Mouse (Mus musculus): ENCODE measurements around the gene Prrc2b. TPM values are rescaled to one million over a fixed set of nuclear protein-coding genes. Genes with fewer than 3 reads are reported as not detected.
A peak's percentile ranks its signal among the peaks of the same experiment; 100 is the strongest.

Prrc2b gene
- polyA plus RNA-seq, 1 experiment = 5.5 TPM

DNA sequence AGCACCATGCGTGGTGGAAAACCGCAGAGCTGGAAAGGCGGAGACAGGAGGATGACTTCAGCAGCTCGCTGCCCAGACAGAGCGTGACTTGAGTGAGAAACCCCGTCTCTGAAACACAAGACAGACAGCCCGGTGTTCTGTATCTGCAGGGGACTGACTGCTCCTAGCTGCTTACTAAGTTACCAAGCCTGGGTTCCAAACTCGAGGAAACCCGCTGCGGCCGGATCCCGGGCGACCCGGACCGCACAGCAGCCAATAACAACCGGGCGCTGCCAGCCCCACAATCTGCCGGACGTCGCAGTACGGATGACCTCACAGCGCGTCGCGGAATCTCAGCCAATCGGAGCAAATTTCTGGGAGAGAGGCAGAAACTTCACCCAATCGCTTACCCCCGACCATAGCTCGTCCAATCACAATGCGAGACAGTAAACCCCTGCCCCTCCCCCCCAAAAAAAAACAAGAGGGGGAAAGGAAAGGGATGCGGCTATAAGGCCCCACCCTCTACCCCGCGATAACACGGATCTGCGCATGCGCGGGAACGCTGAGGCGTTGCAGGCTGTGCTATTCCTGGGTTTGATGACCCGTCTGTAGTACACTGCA lies 13.1 kb upstream of the Prrc2b start:
- Histone ChIP-seq H3K36me3 (ENCODE audit: control insufficient read depth, insufficient read depth, low read length) (no peaks in the 10 kb centered on the region), H3K4me1 (ENCODE audit: control insufficient read depth, insufficient read depth, low read length) (no peaks in the 10 kb centered on the region; the same call in 1 of the 2 replicates), H3K27ac (ENCODE audit: control insufficient read depth, insufficient read depth, low read depth, low read length) (peak overlapping the region; percentile 84), H3K27me3 (ENCODE audit: control insufficient read depth, insufficient read depth, low read length) (no peaks in the 10 kb centered on the region), H3K4me3 (ENCODE audit: control insufficient read depth, low read depth, low read length) (peak overlapping the region; percentile 96)
- TF ChIP-seq POLR2A (IDR thresholded peaks at IDR 0.05; ENCODE audit: control insufficient read depth, low read depth, low read length) (peak; percentile 96), CTCF (IDR thresholded peaks at IDR 0.05; ENCODE audit: control insufficient read depth, insufficient read depth, insufficient replicate concordance, low read depth, low read length) (no peak)

DNA sequence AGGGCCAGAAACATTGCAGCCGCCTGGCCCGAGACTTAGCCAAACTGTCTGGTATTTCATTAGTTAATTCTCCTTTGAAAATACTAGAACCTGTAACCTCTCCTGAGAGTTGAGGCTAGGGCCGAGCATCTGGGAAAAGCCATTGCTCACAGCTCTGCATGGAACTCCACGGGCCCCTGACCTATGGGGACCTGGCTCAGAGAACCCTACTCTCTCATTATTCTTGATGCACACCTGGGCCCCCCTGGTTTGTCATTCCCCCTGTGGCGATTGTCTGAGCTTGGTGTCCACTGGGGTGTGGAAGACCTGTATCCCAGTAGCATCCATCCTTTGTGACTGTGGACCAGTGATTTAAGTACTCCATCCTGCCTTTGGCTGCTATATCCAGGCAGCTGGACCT lies 11.5 kb upstream of the Prrc2b start:
- H3K4me1 ChIP-seq (ENCODE audit: control insufficient read depth, insufficient read depth, low read length) = no peaks in the 10 kb centered on the region
- H3K27ac ChIP-seq (ENCODE audit: control insufficient read depth, insufficient read depth, low read depth, low read length) = no peak overlapping the region
- H3K36me3 ChIP-seq (ENCODE audit: control insufficient read depth, insufficient read depth, low read length) = no peaks in the 10 kb centered on the region
- no peak for TF ChIP-seq POLR2A (IDR thresholded peaks at IDR 0.05; ENCODE audit: control insufficient read depth, low read depth, low read length)
- TF ChIP-seq CTCF (IDR thresholded peaks at IDR 0.05; ENCODE audit: control insufficient read depth, insufficient read depth, insufficient replicate concordance, low read depth, low read length) = no peak
- H3K27me3 ChIP-seq (ENCODE audit: control insufficient read depth, insufficient read depth, low read length) = no peaks in the 10 kb centered on the region
- no peak overlapping the region for H3K4me3 ChIP-seq (ENCODE audit: control insufficient read depth, low read depth, low read length)

DNA sequence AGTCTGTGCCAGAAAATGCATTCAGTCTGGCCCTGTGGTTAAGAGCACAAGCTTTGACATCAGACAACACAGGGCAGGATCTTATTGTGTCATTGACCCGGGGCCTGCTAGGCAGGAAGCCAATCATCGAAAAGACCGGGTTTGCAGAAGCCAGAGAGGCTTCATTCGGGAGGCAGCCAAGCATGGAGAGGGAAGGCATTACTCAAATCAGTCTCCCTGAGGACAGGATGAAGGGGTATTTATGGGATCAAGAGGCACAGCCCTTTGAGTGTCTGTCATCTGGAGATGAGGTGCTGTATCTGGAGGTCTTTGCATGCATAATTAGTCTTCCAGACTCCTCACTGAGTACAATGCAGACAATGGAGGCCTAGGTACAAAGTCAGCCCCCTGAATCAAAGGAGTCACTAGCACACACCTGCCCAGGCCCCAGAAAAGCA lies 10.4 kb upstream of the Prrc2b start:
- Histone ChIP-seq H3K4me1 (ENCODE audit: control insufficient read depth, insufficient read depth, low read length) (no peaks in the 10 kb centered on the region), H3K36me3 (ENCODE audit: control insufficient read depth, insufficient read depth, low read length) (no peaks in the 10 kb centered on the region), H3K27ac (ENCODE audit: control insufficient read depth, insufficient read depth, low read depth, low read length) (no peak overlapping the region), H3K27me3 (ENCODE audit: control insufficient read depth, insufficient read depth, low read length) (no peaks in the 10 kb centered on the region), H3K4me3 (ENCODE audit: control insufficient read depth, low read depth, low read length) (no peak overlapping the region)
- TF ChIP-seq CTCF (IDR thresholded peaks at IDR 0.05; ENCODE audit: control insufficient read depth, insufficient read depth, insufficient replicate concordance, low read depth, low read length) = no peak
- no peak for TF ChIP-seq POLR2A (IDR thresholded peaks at IDR 0.05; ENCODE audit: control insufficient read depth, low read depth, low read length)

DNA sequence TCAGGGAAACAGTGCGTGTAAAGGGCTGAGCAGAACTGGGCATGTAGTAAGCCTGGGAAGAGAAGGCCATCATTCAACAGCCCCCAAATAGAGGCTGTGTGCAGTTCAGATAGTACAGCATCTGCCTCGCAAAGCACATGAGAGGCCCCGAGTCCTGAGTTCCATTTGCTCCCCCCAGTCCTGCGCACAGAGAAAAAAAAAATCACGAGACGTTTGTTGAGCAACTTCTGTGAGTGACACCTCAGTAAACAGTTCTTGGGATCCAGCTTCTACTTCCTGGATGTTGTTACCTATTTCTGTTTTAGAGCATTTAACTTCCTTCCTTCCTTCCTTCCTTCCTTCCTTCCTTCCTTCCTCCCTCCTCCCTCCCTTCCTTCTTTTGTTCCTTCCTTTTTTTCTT lies 9.3 kb upstream of the Prrc2b start:
- Histone ChIP-seq H3K36me3 (ENCODE audit: control insufficient read depth, insufficient read depth, low read length) (no peaks in the 10 kb centered on the region), H3K27me3 (ENCODE audit: control insufficient read depth, insufficient read depth, low read length) (no peaks in the 10 kb centered on the region), H3K4me3 (ENCODE audit: control insufficient read depth, low read depth, low read length) (no peak overlapping the region), H3K4me1 (ENCODE audit: control insufficient read depth, insufficient read depth, low read length) (no peaks in the 10 kb centered on the region), H3K27ac (ENCODE audit: control insufficient read depth, insufficient read depth, low read depth, low read length) (no peak overlapping the region)
- TF ChIP-seq CTCF (IDR thresholded peaks at IDR 0.05; ENCODE audit: control insufficient read depth, insufficient read depth, insufficient replicate concordance, low read depth, low read length) = no peak
- no peak for TF ChIP-seq POLR2A (IDR thresholded peaks at IDR 0.05; ENCODE audit: control insufficient read depth, low read depth, low read length)

DNA sequence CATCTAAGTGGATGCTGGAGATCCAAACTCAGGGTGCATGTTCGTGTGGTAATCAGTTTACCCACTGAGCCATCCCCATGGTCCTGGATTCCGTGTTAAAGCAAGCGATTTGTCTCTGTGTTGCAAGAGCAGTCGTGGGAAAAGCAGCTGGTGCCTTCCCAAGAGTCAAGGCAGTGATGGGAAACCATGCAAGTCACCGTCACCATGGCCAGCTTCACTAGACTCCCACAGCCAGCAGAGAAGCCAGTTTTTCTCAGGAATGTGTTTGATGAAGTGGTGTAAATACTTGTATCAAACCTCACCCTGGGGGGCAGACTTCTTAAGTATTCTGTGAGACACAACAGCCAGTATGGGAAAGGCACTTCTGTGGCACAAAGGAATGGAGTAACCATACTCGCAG lies 8.5 kb upstream of the Prrc2b start:
- Histone ChIP-seq H3K4me3 (ENCODE audit: control insufficient read depth, low read depth, low read length) (no peak overlapping the region), H3K36me3 (ENCODE audit: control insufficient read depth, insufficient read depth, low read length) (no peaks in the 10 kb centered on the region), H3K27me3 (ENCODE audit: control insufficient read depth, insufficient read depth, low read length) (no peaks in the 10 kb centered on the region), H3K4me1 (ENCODE audit: control insufficient read depth, insufficient read depth, low read length) (no peaks in the 10 kb centered on the region), H3K27ac (ENCODE audit: control insufficient read depth, insufficient read depth, low read depth, low read length) (no peak overlapping the region)
- no peak for TF ChIP-seq CTCF (IDR thresholded peaks at IDR 0.05; ENCODE audit: control insufficient read depth, insufficient read depth, insufficient replicate concordance, low read depth, low read length)
- no peak for TF ChIP-seq POLR2A (IDR thresholded peaks at IDR 0.05; ENCODE audit: control insufficient read depth, low read depth, low read length)

DNA sequence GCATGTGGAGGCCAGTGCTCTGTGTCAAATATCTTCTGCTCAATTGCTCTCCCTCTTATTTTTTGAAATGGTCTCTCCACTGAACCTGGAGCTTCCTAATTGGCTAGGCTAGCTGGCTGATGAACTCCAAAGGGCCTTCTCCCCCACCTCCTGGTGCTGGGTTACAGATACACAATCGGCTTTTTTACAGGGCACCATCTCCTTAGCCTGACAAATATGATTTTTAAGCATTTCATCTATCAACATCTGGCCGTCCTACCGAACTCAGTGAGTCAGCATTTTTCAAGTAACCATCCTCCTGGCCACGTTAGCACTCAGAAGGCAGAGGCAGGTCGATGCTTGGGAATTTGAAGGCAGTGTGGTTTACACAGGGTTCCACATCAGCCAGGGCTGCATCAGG lies 6.2 kb upstream of the Prrc2b start:
- Histone ChIP-seq H3K4me3 (ENCODE audit: control insufficient read depth, low read depth, low read length) (no peak overlapping the region), H3K27ac (ENCODE audit: control insufficient read depth, insufficient read depth, low read depth, low read length) (no peak overlapping the region), H3K4me1 (ENCODE audit: control insufficient read depth, insufficient read depth, low read length) (no peaks in the 10 kb centered on the region), H3K27me3 (ENCODE audit: control insufficient read depth, insufficient read depth, low read length) (no peaks in the 10 kb centered on the region), H3K36me3 (ENCODE audit: control insufficient read depth, insufficient read depth, low read length) (no peaks in the 10 kb centered on the region)
- no peak for TF ChIP-seq CTCF (IDR thresholded peaks at IDR 0.05; ENCODE audit: control insufficient read depth, insufficient read depth, insufficient replicate concordance, low read depth, low read length)
- no peak for TF ChIP-seq POLR2A (IDR thresholded peaks at IDR 0.05; ENCODE audit: control insufficient read depth, low read depth, low read length)

DNA sequence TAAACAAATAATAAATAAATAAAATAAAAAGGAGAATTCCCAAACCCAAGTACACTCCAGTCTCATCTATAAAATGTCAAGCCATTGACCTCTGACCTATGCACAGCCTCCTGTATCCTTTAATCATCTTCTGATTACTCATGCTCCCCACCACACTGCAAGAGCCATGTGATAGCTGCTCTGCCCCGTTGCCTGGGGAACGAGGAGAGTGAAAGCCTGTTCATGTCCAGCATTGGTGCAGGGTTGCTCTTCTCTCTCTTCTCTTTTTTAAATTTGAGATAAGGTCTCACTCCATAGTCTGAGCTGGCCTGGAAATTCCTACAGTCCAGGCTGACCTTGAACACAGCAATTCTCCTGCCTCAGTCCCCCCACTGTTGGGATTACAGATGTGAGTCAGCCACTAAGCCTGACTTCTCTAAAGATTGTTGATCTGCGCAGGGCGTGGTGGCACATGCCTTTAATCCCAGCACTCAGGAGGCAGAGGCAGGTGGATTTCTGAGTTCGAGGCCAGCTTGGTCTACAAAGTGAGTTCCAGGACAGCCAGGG lies 4.2 kb upstream of the Prrc2b start:
- Histone ChIP-seq H3K27ac (ENCODE audit: control insufficient read depth, insufficient read depth, low read depth, low read length) (no peak overlapping the region), H3K4me3 (ENCODE audit: control insufficient read depth, low read depth, low read length) (no peak overlapping the region), H3K4me1 (ENCODE audit: control insufficient read depth, insufficient read depth, low read length) (peaks cover 3% of the 10 kb centered on the region; the same call in 1 of the 2 replicates), H3K27me3 (ENCODE audit: control insufficient read depth, insufficient read depth, low read length) (no peaks in the 10 kb centered on the region), H3K36me3 (ENCODE audit: control insufficient read depth, insufficient read depth, low read length) (no peaks in the 10 kb centered on the region)
- TF ChIP-seq CTCF (IDR thresholded peaks at IDR 0.05; ENCODE audit: control insufficient read depth, insufficient read depth, insufficient replicate concordance, low read depth, low read length) (no peak), POLR2A (IDR thresholded peaks at IDR 0.05; ENCODE audit: control insufficient read depth, low read depth, low read length) (no peak)

Measured in testis, adult 2 months (tissue).